27 mouse cellular contexts compared by ENCODE assay signal in the genomic region with DNA sequence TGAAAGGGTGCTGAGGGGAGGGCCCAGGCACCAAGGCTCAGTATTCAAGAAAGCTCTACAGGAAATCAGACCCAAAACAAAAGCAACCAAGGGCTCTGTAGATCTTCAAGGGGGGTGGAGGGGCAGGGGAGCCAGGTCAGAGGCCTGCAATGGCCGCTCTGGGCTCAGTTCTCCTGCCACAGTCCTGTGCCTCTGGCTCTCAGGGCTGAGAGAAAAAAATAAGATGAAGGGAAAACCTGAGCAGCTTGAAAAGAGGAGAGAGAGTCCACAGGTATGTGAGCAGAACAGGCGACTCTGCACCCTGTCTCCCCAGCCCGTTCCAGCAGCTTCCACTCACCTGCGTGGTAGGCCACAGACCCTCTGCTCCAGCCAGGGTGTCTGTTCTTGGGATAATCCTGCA. TPM values are rescaled to one million over a fixed set of nuclear protein-coding genes. Genes with fewer than 3 reads are reported as not detected.
A peak's percentile ranks its signal among the peaks of the same experiment; 100 is the strongest.
DNase-seq lines count a peak whose midpoint lies in the region; ATAC-seq and TF ChIP-seq lines count a peak whose summit lies in the region.
"Had no signal": no experiment of that assay in that cellular context is flagged by ENCODE, and none has a peak within 500 bp of the region (broad histone marks: within the 10 kb centered on the region; RNA-seq: fewer than 3 reads in every experiment).

No protein-coding gene starts in this region.

- no peak for TF ChIP-seq CTCF in testis, adult 2 months (IDR thresholded peaks at IDR 0.05; ENCODE audit: control insufficient read depth, insufficient read depth, insufficient replicate concordance, low read depth, low read length)

- peaks cover 34% of the 10 kb centered on the region for H3K36me3 ChIP-seq in forebrain, embryonic 15.5 days
- peaks cover 77% of the 10 kb centered on the region for H3K36me3 ChIP-seq in forebrain, embryonic 14.5 days (ENCODE audit: control insufficient read depth, insufficient read depth, low read length)
- peaks cover 69% of the 10 kb centered on the region for H3K36me3 ChIP-seq in hindbrain, embryonic 14.5 days (replicated peaks; ENCODE audit: control insufficient read depth, insufficient read depth)
- peaks cover 81% of the 10 kb centered on the region for H3K36me3 ChIP-seq in hindbrain, embryonic 12.5 days
- H3K36me3 ChIP-seq in testis, adult 2 months (ENCODE audit: control insufficient read depth, insufficient read depth, low read length), result no peaks in the 10 kb centered on the region
- peaks cover 70% of the 10 kb centered on the region for H3K36me3 ChIP-seq in neural tube, embryonic 15.5 days

- H3K4me1 ChIP-seq in forebrain, embryonic 15.5 days, result peaks cover 39% of the 10 kb centered on the region
- peaks cover 7% of the 10 kb centered on the region for H3K4me1 ChIP-seq in forebrain, embryonic 14.5 days (ENCODE audit: control insufficient read depth, insufficient read depth, low read length)
- 0 out of 2 replicates have a peak, but pooled peaks cover 3% of the 10 kb centered on the region for H3K4me1 ChIP-seq in hindbrain, embryonic 14.5 days (replicated peaks; ENCODE audit: control insufficient read depth, insufficient read depth, low read length)
- no peaks in the 10 kb centered on the region for H3K4me1 ChIP-seq in hindbrain, embryonic 12.5 days
- peaks cover 3% of the 10 kb centered on the region for H3K4me1 ChIP-seq in testis, adult 2 months (ENCODE audit: control insufficient read depth, insufficient read depth, low read length)
- peaks cover 24% of the 10 kb centered on the region for H3K4me1 ChIP-seq in neural tube, embryonic 15.5 days
- H3K4me1 ChIP-seq: limb, embryonic 13.5 days had no signal

- ATAC-seq in forebrain, embryonic 15.5 days (replicated peaks), result no peak
- no peak for ATAC-seq in forebrain, embryonic 14.5 days
- no peak for ATAC-seq in hindbrain, embryonic 14.5 days (ENCODE audit: low FRiP score)
- ATAC-seq in hindbrain, embryonic 12.5 days (ENCODE audit: low FRiP score), result no peak
- no peak for ATAC-seq in frontal cortex, adult (ENCODE audit: low TSS enrichment)
- ATAC-seq in neural tube, embryonic 15.5 days (ENCODE audit: low FRiP score), result no peak
- ATAC-seq: forebrain, embryonic 16.5 days; intestine, embryonic 15.5 days; midbrain, embryonic 16.5 days; Patski had no signal

- no peak for DNase-seq in forebrain, embryonic 14.5 days (ENCODE audit: low spot score)
- DNase-seq in hindbrain, embryonic 14.5 days (ENCODE audit: low spot score), result no peak
- no peak for DNase-seq in testis, postnatal 14 days (ENCODE audit: low spot score)
- DNase-seq: cerebellum, adult 11 months; embryo, embryonic 11 days; kidney, postnatal 4 days; retina, postnatal 1 day; right cerebral cortex, postnatal 14 days; thymus, postnatal 14 days had no signal

- TF ChIP-seq POLR2A in testis, adult 2 months (IDR thresholded peaks at IDR 0.05; ENCODE audit: control insufficient read depth, low read depth, low read length), result peak; percentile 38; the same call in 1 of the 2 replicates

- no peak overlapping the region for H3K27ac ChIP-seq in forebrain, embryonic 15.5 days (replicated peaks)
- H3K27ac ChIP-seq in forebrain, embryonic 14.5 days (ENCODE audit: low read depth, low read length), result no peak overlapping the region
- peak overlapping the region; percentile 29; the same call in 1 of the 2 replicates for H3K27ac ChIP-seq in hindbrain, embryonic 14.5 days
- no peak overlapping the region for H3K27ac ChIP-seq in hindbrain, embryonic 12.5 days
- H3K27ac ChIP-seq in testis, adult 2 months (ENCODE audit: control insufficient read depth, insufficient read depth, low read depth, low read length), result peak overlapping the region; percentile 35; the same call in 1 of the 2 replicates
- H3K27ac ChIP-seq in neural tube, embryonic 15.5 days (replicated peaks), result no peak overlapping the region
- H3K27ac ChIP-seq: embryonic facial prominence, embryonic 13.5 days; intestine, embryonic 15.5 days; kidney, postnatal 0 days; limb, embryonic 13.5 days; lung, embryonic 15.5 days; midbrain, embryonic 10.5 days; neural tube, embryonic 13.5 days had no signal

- H3K9ac ChIP-seq in forebrain, embryonic 15.5 days (replicated peaks), result 0 out of 2 replicates have a peak overlapping the region, but pooled peaks have one; percentile 10
- no peak overlapping the region for H3K9ac ChIP-seq in forebrain, embryonic 14.5 days (ENCODE audit: low read length)
- no peak overlapping the region for H3K9ac ChIP-seq in hindbrain, embryonic 14.5 days
- H3K9ac ChIP-seq in hindbrain, embryonic 12.5 days, result no peak overlapping the region
- no peak overlapping the region for H3K9ac ChIP-seq in neural tube, embryonic 15.5 days (replicated peaks)
- H3K9ac ChIP-seq: embryonic facial prominence, embryonic 13.5 days; heart, embryonic 12.5 days; intestine, embryonic 15.5 days; limb, embryonic 13.5 days; lung, embryonic 15.5 days had no signal

- WGBS in forebrain, embryonic 15.5 days, result 82% methylated on average over 4 of the region's 4 CpGs
- WGBS in forebrain, embryonic 14.5 days, result 77% methylated on average over 4 of the region's 4 CpGs
- 85% methylated on average over 4 of the region's 4 CpGs for WGBS in hindbrain, embryonic 14.5 days
- 87% methylated on average over 4 of the region's 4 CpGs for WGBS in hindbrain, embryonic 12.5 days
- 91% methylated on average over 4 of the region's 4 CpGs for WGBS in neural tube, embryonic 15.5 days

- no peaks in the 10 kb centered on the region for H3K27me3 ChIP-seq in forebrain, embryonic 15.5 days
- no peaks in the 10 kb centered on the region for H3K27me3 ChIP-seq in forebrain, embryonic 14.5 days (replicated peaks; ENCODE audit: control insufficient read depth, insufficient read depth, low read length)
- H3K27me3 ChIP-seq in hindbrain, embryonic 14.5 days (ENCODE audit: control insufficient read depth, insufficient read depth, low read length), result no peaks in the 10 kb centered on the region
- H3K27me3 ChIP-seq in hindbrain, embryonic 12.5 days, result no peaks in the 10 kb centered on the region
- H3K27me3 ChIP-seq in testis, adult 2 months (ENCODE audit: control insufficient read depth, insufficient read depth, low read length), result no peaks in the 10 kb centered on the region
- H3K27me3 ChIP-seq in neural tube, embryonic 15.5 days (replicated peaks), result no peaks in the 10 kb centered on the region
- H3K27me3 ChIP-seq: embryonic facial prominence, embryonic 13.5 days; heart, embryonic 12.5 days; intestine, embryonic 15.5 days; limb, embryonic 13.5 days; lung, embryonic 15.5 days; neural tube, embryonic 13.5 days; Patski had no signal

- no peaks in the 10 kb centered on the region for H3K9me3 ChIP-seq in forebrain, embryonic 15.5 days
- H3K9me3 ChIP-seq in forebrain, embryonic 14.5 days (replicated peaks; ENCODE audit: control insufficient read depth, low read length), result no peaks in the 10 kb centered on the region
- no peaks in the 10 kb centered on the region for H3K9me3 ChIP-seq in hindbrain, embryonic 14.5 days (ENCODE audit: control insufficient read depth, low read length)
- no peaks in the 10 kb centered on the region for H3K9me3 ChIP-seq in hindbrain, embryonic 12.5 days (replicated peaks)
- no peaks in the 10 kb centered on the region for H3K9me3 ChIP-seq in neural tube, embryonic 15.5 days (replicated peaks)
- H3K9me3 ChIP-seq: embryonic facial prominence, embryonic 13.5 days; heart, embryonic 12.5 days; intestine, embryonic 15.5 days; limb, embryonic 13.5 days; lung, embryonic 15.5 days; midbrain, embryonic 10.5 days; neural tube, embryonic 13.5 days had no signal

- no peak overlapping the region for H3K4me2 ChIP-seq in forebrain, embryonic 15.5 days (replicated peaks)
- H3K4me2 ChIP-seq in forebrain, embryonic 14.5 days (ENCODE audit: low read length), result no peak overlapping the region
- H3K4me2 ChIP-seq in hindbrain, embryonic 14.5 days (replicated peaks), result no peak overlapping the region
- no peak overlapping the region for H3K4me2 ChIP-seq in hindbrain, embryonic 12.5 days (replicated peaks)
- H3K4me2 ChIP-seq in neural tube, embryonic 15.5 days, result no peak overlapping the region
- H3K4me2 ChIP-seq: embryonic facial prominence, embryonic 13.5 days; heart, embryonic 12.5 days; intestine, embryonic 15.5 days; limb, embryonic 13.5 days; liver, embryonic 11.5 days; lung, embryonic 15.5 days; neural tube, embryonic 13.5 days had no signal

- H3K4me3 ChIP-seq in forebrain, embryonic 15.5 days, result no peak overlapping the region
- no peak overlapping the region for H3K4me3 ChIP-seq in forebrain, embryonic 14.5 days (ENCODE audit: low read depth, low read length)
- H3K4me3 ChIP-seq in hindbrain, embryonic 14.5 days (replicated peaks; ENCODE audit: low read length), result no peak overlapping the region
- H3K4me3 ChIP-seq in hindbrain, embryonic 12.5 days, result no peak overlapping the region
- peak overlapping the region; percentile 68 for H3K4me3 ChIP-seq in testis, adult 2 months (ENCODE audit: control insufficient read depth, low read depth, low read length)
- no peak overlapping the region for H3K4me3 ChIP-seq in neural tube, embryonic 15.5 days (replicated peaks)
- H3K4me3 ChIP-seq: embryonic facial prominence, embryonic 13.5 days; erythroblast, embryonic 14.5 days; heart, embryonic 12.5 days; intestine, embryonic 15.5 days; limb, embryonic 13.5 days; lung, embryonic 15.5 days; midbrain, embryonic 10.5 days; neural tube, embryonic 13.5 days had no signal

RNA-seq across cellular contexts. Expression of a gene that starts 17.4 kb away (rescaled TPM):
- polyA plus RNA-seq in forebrain, embryonic 15.5 days (2015; fragmentation: Nextera tagmentation; extraction: Ambion mirVana), result 38.2 and 42.9 TPM in 2 replicates
- polyA plus RNA-seq in forebrain, embryonic 14.5 days (2014; fragmentation: Nextera tagmentation; extraction: Ambion mirVana), result 20.9 and 28.1 TPM in 2 replicates
- 54.8 and 62.4 TPM in 2 replicates for polyA plus RNA-seq in hindbrain, embryonic 14.5 days (2014; fragmentation: Nextera tagmentation; extraction: Ambion mirVana)
- 28.1 and 29.2 TPM in 2 replicates for polyA plus RNA-seq in hindbrain, embryonic 12.5 days (2016; fragmentation: Nextera tagmentation; extraction: Ambion mirVana)
- 42.1 and 46.6 TPM in 2 replicates for polyA plus RNA-seq in testis, adult 2 months (2012; rRNA removed)
- polyA plus RNA-seq in neural tube, embryonic 15.5 days (2015; fragmentation: Nextera tagmentation; extraction: Ambion mirVana), result 83.6 and 96.0 TPM in 2 replicates

RNA-seq across cellular contexts. Expression of a gene that starts 18.4 kb away (rescaled TPM):
- 4.9 and 6.9 TPM in 2 replicates for polyA plus RNA-seq in forebrain, embryonic 15.5 days (2015; fragmentation: Nextera tagmentation; extraction: Ambion mirVana)
- 5.5 and 8.2 TPM in 2 replicates for polyA plus RNA-seq in forebrain, embryonic 14.5 days (2014; fragmentation: Nextera tagmentation; extraction: Ambion mirVana)
- polyA plus RNA-seq in hindbrain, embryonic 14.5 days (2014; fragmentation: Nextera tagmentation; extraction: Ambion mirVana), result 9.9 and 10.4 TPM in 2 replicates
- 21.8 and 22.7 TPM in 2 replicates for polyA plus RNA-seq in hindbrain, embryonic 12.5 days (2016; fragmentation: Nextera tagmentation; extraction: Ambion mirVana)
- 6.5 and 6.9 TPM in 2 replicates for polyA plus RNA-seq in testis, adult 2 months (2012; rRNA removed)
- polyA plus RNA-seq in neural tube, embryonic 15.5 days (2015; fragmentation: Nextera tagmentation; extraction: Ambion mirVana), result 9.8 and 13.7 TPM in 2 replicates

RNA-seq across cellular contexts. Expression of a gene that starts 25.6 kb away (rescaled TPM):
- polyA plus RNA-seq in forebrain, embryonic 15.5 days (2015; fragmentation: Nextera tagmentation; extraction: Ambion mirVana), result 1.2 and 1.4 TPM in 2 replicates
- 1.3 and 1.6 TPM in 2 replicates for polyA plus RNA-seq in forebrain, embryonic 14.5 days (2014; fragmentation: Nextera tagmentation; extraction: Ambion mirVana)
- polyA plus RNA-seq in hindbrain, embryonic 14.5 days (2014; fragmentation: Nextera tagmentation; extraction: Ambion mirVana), result 1.8 and 1.9 TPM in 2 replicates
- 0.42 TPM in 1 of 2 replicates, not detected in the other for polyA plus RNA-seq in hindbrain, embryonic 12.5 days (2016; fragmentation: Nextera tagmentation; extraction: Ambion mirVana)
- polyA plus RNA-seq in testis, adult 2 months (2012; rRNA removed), result 25.5 and 27.3 TPM in 2 replicates
- 3.2 and 3.5 TPM in 2 replicates for polyA plus RNA-seq in neural tube, embryonic 15.5 days (2015; fragmentation: Nextera tagmentation; extraction: Ambion mirVana)

RNA-seq across cellular contexts. Expression of a gene that starts 31.7 kb away (rescaled TPM):
- polyA plus RNA-seq in forebrain, embryonic 15.5 days (2015; fragmentation: Nextera tagmentation; extraction: Ambion mirVana), result not detected in 2 replicates
- not detected in 2 replicates for polyA plus RNA-seq in forebrain, embryonic 14.5 days (2014; fragmentation: Nextera tagmentation; extraction: Ambion mirVana)
- polyA plus RNA-seq in hindbrain, embryonic 14.5 days (2014; fragmentation: Nextera tagmentation; extraction: Ambion mirVana), result 0.13 TPM in 1 of 2 replicates, not detected in the other
- polyA plus RNA-seq in hindbrain, embryonic 12.5 days (2016; fragmentation: Nextera tagmentation; extraction: Ambion mirVana), result 0.09 TPM in 1 of 2 replicates, not detected in the other
- 0.12 and 0.14 TPM in 2 replicates for polyA plus RNA-seq in testis, adult 2 months (2012; rRNA removed)
- 0.06 and 0.68 TPM in 2 replicates for polyA plus RNA-seq in neural tube, embryonic 15.5 days (2015; fragmentation: Nextera tagmentation; extraction: Ambion mirVana)
- polyA plus RNA-seq: embryonic facial prominence, embryonic 13.5 days; forebrain, embryonic 16.5 days had no signal

RNA-seq across cellular contexts. Expression of a gene that starts 45.0 kb away (rescaled TPM):
- 98.9 and 99.5 TPM in 2 replicates for polyA plus RNA-seq in forebrain, embryonic 15.5 days (2015; fragmentation: Nextera tagmentation; extraction: Ambion mirVana)
- polyA plus RNA-seq in forebrain, embryonic 14.5 days (2014; fragmentation: Nextera tagmentation; extraction: Ambion mirVana), result 99.3 and 100 TPM in 2 replicates
- polyA plus RNA-seq in hindbrain, embryonic 14.5 days (2014; fragmentation: Nextera tagmentation; extraction: Ambion mirVana), result 83.6 and 93.2 TPM in 2 replicates
- polyA plus RNA-seq in hindbrain, embryonic 12.5 days (2016; fragmentation: Nextera tagmentation; extraction: Ambion mirVana), result 94.0 and 97.1 TPM in 2 replicates
- polyA plus RNA-seq in testis, adult 2 months (2012; rRNA removed), result 75.6 and 75.9 TPM in 2 replicates
- 72.6 and 87.1 TPM in 2 replicates for polyA plus RNA-seq in neural tube, embryonic 15.5 days (2015; fragmentation: Nextera tagmentation; extraction: Ambion mirVana)

Comparison
In these comparisons a context has a peak if more than half of its experiments do, and no peak if none do; other contexts are left out.
1. H3K27ac ChIP-seq: peak in hindbrain, embryonic 14.5 days (single experiment) and testis, adult 2 months (single experiment); none in forebrain, embryonic 15.5 days (single experiment), forebrain, embryonic 14.5 days (single experiment), hindbrain, embryonic 12.5 days (single experiment) and neural tube, embryonic 15.5 days (single experiment).